Mouse (Mus musculus) hindbrain, embryonic 11.5 days (tissue): ENCODE data around the gene Acsl4. TPM values are rescaled to one million over a fixed set of nuclear protein-coding genes. Genes with fewer than 3 reads are reported as not detected.

Source experiments
- ATAC-seq: fragments of 200-750 bp; cut with Nextera tagmentation; 2 replicates; pipeline ENCODE4 v1.8.0; 2017; ENCODE audit warnings: mild to moderate bottlenecking, moderate TSS enrichment, moderate library complexity; ENCODE audit not compliant: low FRiP score
- DNase-seq: peaks from one replicate; pipeline ENCODE4 v3.0.0-alpha.2; 2015; ENCODE audit warnings: low spot score
- H3K27ac ChIP-seq: fragments of 300-500 bp; sonication (generic); 2 replicates; pipeline ENCODE4 v1.5.1; 2014; ENCODE audit warnings: mild to moderate bottlenecking, low read depth, low read length
- H3K27me3 ChIP-seq: fragments of 300-500 bp; sonication (generic); 2 replicates; pipeline ENCODE4 v1.6.1; 2014; ENCODE audit warnings: mild to moderate bottlenecking, low read length, moderate library complexity, mixed read lengths; ENCODE audit not compliant: control insufficient read depth, insufficient read depth
- H3K36me3 ChIP-seq: fragments of 300-500 bp; sonication (generic); 2 replicates; pipeline ENCODE4 v1.6.1; 2014; ENCODE audit warnings: mild to moderate bottlenecking, low read length, moderate library complexity, mixed read lengths; ENCODE audit not compliant: control insufficient read depth, insufficient read depth
- H3K4me1 ChIP-seq: fragments of 300-500 bp; sonication (generic); replicated peaks from 2 replicates; pipeline ENCODE4 v1.6.1; 2014; ENCODE audit warnings: low read length, mixed read lengths; ENCODE audit not compliant: control insufficient read depth, insufficient read depth
- H3K4me2 ChIP-seq: fragments of 300-500 bp; sonication (generic); replicated peaks from 2 replicates; pipeline ENCODE4 v1.6.1; 2014; ENCODE audit warnings: mild to moderate bottlenecking, low read depth, low read length
- H3K4me3 ChIP-seq: fragments of 300-500 bp; sonication (generic); 2 replicates; pipeline ENCODE4 v1.5.1; 2014; ENCODE audit warnings: low read depth, low read length
- H3K9ac ChIP-seq: fragments of 300-500 bp; sonication (generic); 2 replicates; pipeline ENCODE4 v1.6.1; 2014; ENCODE audit warnings: low read depth, low read length
- H3K9me3 ChIP-seq: fragments of 300-500 bp; sonication (generic); 2 replicates; pipeline ENCODE4 v1.6.1; 2016; ENCODE audit warnings: low read length; ENCODE audit not compliant: control insufficient read depth
- WGBS: fragments of 180-500 bp; shearing (Covaris S2); extraction: QIAGEN DNeasy Blood & Tissue Kit; methylation state at CpG from one replicate; pipeline ENCODE4 v1.1.7; 2014; 5-methylcytosine and 5-hydroxymethylcytosine counted together
- polyA plus RNA-seq: library from polyadenylated mRNA; unstranded; fragments of >200 nt; fragmentation: Nextera tagmentation; extraction: Ambion mirVana; gene quantifications from 2 replicates; pipeline ENCODE4 v1.2.1, GENCODE M21; 2014

Acsl4 gene
- polyA plus RNA-seq, result 28.0 and 31.6 TPM in 2 replicates

GRCm38 (mm10) chrX:142390247-142390908 is at the start of gene Acsl4:
Gene Acsl4, minus strand, starts transcription at chrX:142390535.
- WGBS, result 11% methylated on average over 50 of the region's 59 CpGs
- DNase-seq (peak; percentile 86), ATAC-seq (peak; percentile 98)
- Histone ChIP-seq H3K4me3 (peak within 1 kb of the TSS; percentile 59), H3K9me3 (no peaks in the 10 kb centered on the region), H3K27ac (peak within 1 kb of the TSS; percentile 85), H3K36me3 (no peaks in the 10 kb centered on the region), H3K4me2 (peak within 1 kb of the TSS; percentile 41), H3K9ac (peak within 1 kb of the TSS; percentile 63), H3K27me3 (peaks cover 5% of the 10 kb centered on the region), H3K4me1 (no peaks in the 10 kb centered on the region)

- ATAC-seq (no peak), DNase-seq (no peak)
- Histone ChIP-seq H3K4me2 (no peak overlapping the region), H3K36me3 (no peaks in the 10 kb centered on the region), H3K27me3 (no peaks in the 10 kb centered on the region), H3K4me1 (no peaks in the 10 kb centered on the region), H3K9me3 (no peaks in the 10 kb centered on the region), H3K27ac (no peak overlapping the region), H3K9ac (no peak overlapping the region), H3K4me3 (no peak overlapping the region)
- WGBS, result 33% methylated on average over 4 of the region's 4 CpGs
Observed at GRCm38 (mm10) chrX:142437971-142438504, 47.7 kb upstream of the Acsl4 start.

- DNase-seq, result no peak
Observed at GRCm38 (mm10) chrX:142432846-142433245, 42.5 kb upstream of the Acsl4 start.

GRCm38 (mm10) chrX:142427111-142427510 is 36.8 kb upstream of the Acsl4 start:
- Histone ChIP-seq H3K27me3 (no peaks in the 10 kb centered on the region), H3K4me3 (no peak overlapping the region), H3K36me3 (no peaks in the 10 kb centered on the region), H3K4me1 (no peaks in the 10 kb centered on the region), H3K9me3 (no peaks in the 10 kb centered on the region), H3K27ac (no peak overlapping the region), H3K9ac (no peak overlapping the region), H3K4me2 (no peak overlapping the region)
- WGBS, result 68% methylated on average over 4 of the region's 4 CpGs
- DNase-seq, result no peak
- no peak for ATAC-seq

More at GRCm38 (mm10) chrX:142432846-142433245, 42.5 kb upstream of the Acsl4 start:
- Histone ChIP-seq H3K27me3 (no peaks in the 10 kb centered on the region; the same call in 1 of the 2 replicates), H3K9me3 (no peaks in the 10 kb centered on the region), H3K4me2 (no peak overlapping the region), H3K4me1 (no peaks in the 10 kb centered on the region), H3K4me3 (no peak overlapping the region), H3K27ac (no peak overlapping the region), H3K36me3 (no peaks in the 10 kb centered on the region), H3K9ac (no peak overlapping the region)
- WGBS, result 84% methylated on average over 3 of the region's 3 CpGs
- no peak for ATAC-seq

GRCm38 (mm10) chrX:142426628-142427027 is 36.3 kb upstream of the Acsl4 start:
- WGBS, result 85% methylated on average over 4 of the region's 4 CpGs
- no peak for ATAC-seq
- H3K27me3 ChIP-seq, result no peaks in the 10 kb centered on the region
- no peaks in the 10 kb centered on the region for H3K9me3 ChIP-seq
- no peak overlapping the region for H3K4me2 ChIP-seq
- H3K4me1 ChIP-seq, result no peaks in the 10 kb centered on the region
- no peak for DNase-seq
- H3K36me3 ChIP-seq, result no peaks in the 10 kb centered on the region
- H3K27ac ChIP-seq, result no peak overlapping the region
- no peak overlapping the region for H3K4me3 ChIP-seq
- H3K9ac ChIP-seq, result no peak overlapping the region

- H3K4me1 ChIP-seq, result no peaks in the 10 kb centered on the region
- H3K36me3 ChIP-seq, result no peaks in the 10 kb centered on the region
- H3K9ac ChIP-seq, result no peak overlapping the region
- no peak overlapping the region for H3K4me2 ChIP-seq
- DNase-seq (no peak), ATAC-seq (no peak)
- no peak overlapping the region for H3K4me3 ChIP-seq
- H3K27me3 ChIP-seq, result no peaks in the 10 kb centered on the region
- H3K9me3 ChIP-seq, result no peaks in the 10 kb centered on the region
- H3K27ac ChIP-seq, result no peak overlapping the region
- WGBS, result 84% methylated on average over 2 of the region's 2 CpGs
Observed at GRCm38 (mm10) chrX:142413884-142414283, 23.5 kb upstream of the Acsl4 start.

- H3K4me1 ChIP-seq, result no peaks in the 10 kb centered on the region
- H3K4me2 ChIP-seq, result no peak overlapping the region
- H3K27me3 ChIP-seq, result no peaks in the 10 kb centered on the region
- H3K4me3 ChIP-seq, result no peak overlapping the region
- 89% methylated on average over 3 of the region's 3 CpGs for WGBS
- no peak overlapping the region for H3K9ac ChIP-seq
- no peaks in the 10 kb centered on the region for H3K36me3 ChIP-seq
- H3K9me3 ChIP-seq, result no peaks in the 10 kb centered on the region
- H3K27ac ChIP-seq, result no peak overlapping the region
- ATAC-seq, result no peak
- DNase-seq, result no peak
Observed at GRCm38 (mm10) chrX:142410060-142410459, 19.7 kb upstream of the Acsl4 start.

GRCm38 (mm10) chrX:142409338-142409737 is 19.0 kb upstream of the Acsl4 start:
- Histone ChIP-seq H3K27me3 (no peaks in the 10 kb centered on the region), H3K27ac (no peak overlapping the region), H3K4me3 (no peak overlapping the region), H3K9me3 (no peaks in the 10 kb centered on the region), H3K4me2 (no peak overlapping the region), H3K36me3 (no peaks in the 10 kb centered on the region), H3K9ac (no peak overlapping the region), H3K4me1 (no peaks in the 10 kb centered on the region)
- ATAC-seq, result no peak
- DNase-seq, result no peak
- 92% methylated on average over 3 of the region's 3 CpGs for WGBS

GRCm38 (mm10) chrX:142403114-142403513 is 12.8 kb upstream of the Acsl4 start:
- no peak for DNase-seq
- Histone ChIP-seq H3K36me3 (no peaks in the 10 kb centered on the region), H3K4me1 (no peaks in the 10 kb centered on the region), H3K27me3 (no peaks in the 10 kb centered on the region), H3K4me3 (no peak overlapping the region), H3K9ac (no peak overlapping the region), H3K27ac (no peak overlapping the region), H3K4me2 (no peak overlapping the region), H3K9me3 (no peaks in the 10 kb centered on the region)
- no peak for ATAC-seq
